Mouse (Mus musculus) kidney, adult 2 months (tissue): ENCODE data around the gene Pkn1.

ENCODE experiments used
- CTCF ChIP-seq: fragments of 200-500 bp; conservative IDR thresholded peaks from 2 replicates; pipeline ENCODE4 v1.5.1; 2011; ENCODE audit warnings: low read depth, mild to moderate bottlenecking, control low read depth, low read length, moderate library complexity, mixed read lengths; ENCODE audit not compliant: insufficient read depth, insufficient read length
- POLR2A ChIP-seq: fragments of 200-500 bp; IDR thresholded peaks from one replicate; pipeline ENCODE4 v1.6.1; 2011; ENCODE audit warnings: low read depth, low read length, control low read depth

DNA sequence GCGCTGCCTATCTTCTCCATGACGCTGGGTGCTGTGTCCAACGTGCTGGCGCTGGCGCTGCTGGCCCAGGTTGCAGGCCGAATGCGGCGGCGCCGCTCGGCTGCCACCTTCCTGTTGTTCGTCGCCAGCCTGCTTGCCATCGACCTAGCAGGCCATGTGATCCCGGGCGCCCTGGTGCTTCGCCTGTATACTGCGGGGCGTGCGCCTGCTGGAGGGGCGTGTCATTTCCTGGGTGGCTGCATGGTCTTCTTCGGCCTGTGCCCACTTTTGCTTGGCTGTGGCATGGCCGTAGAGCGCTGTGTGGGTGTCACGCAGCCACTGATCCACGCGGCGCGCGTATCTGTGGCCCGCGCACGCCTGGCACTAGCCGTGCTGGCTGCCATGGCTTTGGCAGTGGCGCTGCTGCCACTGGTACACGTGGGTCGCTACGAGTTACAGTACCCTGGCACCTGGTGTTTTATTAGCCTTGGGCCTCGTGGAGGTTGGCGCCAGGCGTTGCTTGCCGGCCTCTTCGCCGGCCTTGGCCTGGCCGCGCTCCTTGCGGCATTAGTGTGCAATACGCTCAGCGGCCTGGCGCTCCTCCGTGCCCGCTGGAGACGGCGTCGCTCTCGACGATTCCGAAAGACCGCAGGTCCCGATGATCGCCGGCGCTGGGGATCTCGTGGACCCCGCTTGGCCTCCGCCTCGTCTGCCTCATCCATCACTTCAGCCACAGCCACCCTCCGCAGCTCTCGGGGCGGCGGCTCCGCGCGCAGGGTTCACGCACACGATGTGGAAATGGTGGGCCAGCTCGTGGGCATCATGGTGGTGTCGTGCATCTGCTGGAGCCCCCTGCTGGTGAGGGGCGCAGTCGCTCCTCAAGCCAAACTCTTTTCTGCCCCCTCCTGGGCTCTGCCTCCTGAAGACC is 30.7 kb downstream of the Pkn1 start:
- TF ChIP-seq CTCF (peak; percentile 62), POLR2A (no peak)
